Mouse (Mus musculus): ENCODE measurements around the gene Rem2. TPM values are rescaled to one million over a fixed set of nuclear protein-coding genes. Genes with fewer than 3 reads are reported as not detected.
A peak's percentile ranks its signal among the peaks of the same experiment; 100 is the strongest.

Gene Rem2
- 20.8 and 40.2 TPM in 2 replicates for polyA plus RNA-seq (2016; fragmentation: Nextera tagmentation; extraction: Ambion mirVana)

DNA sequence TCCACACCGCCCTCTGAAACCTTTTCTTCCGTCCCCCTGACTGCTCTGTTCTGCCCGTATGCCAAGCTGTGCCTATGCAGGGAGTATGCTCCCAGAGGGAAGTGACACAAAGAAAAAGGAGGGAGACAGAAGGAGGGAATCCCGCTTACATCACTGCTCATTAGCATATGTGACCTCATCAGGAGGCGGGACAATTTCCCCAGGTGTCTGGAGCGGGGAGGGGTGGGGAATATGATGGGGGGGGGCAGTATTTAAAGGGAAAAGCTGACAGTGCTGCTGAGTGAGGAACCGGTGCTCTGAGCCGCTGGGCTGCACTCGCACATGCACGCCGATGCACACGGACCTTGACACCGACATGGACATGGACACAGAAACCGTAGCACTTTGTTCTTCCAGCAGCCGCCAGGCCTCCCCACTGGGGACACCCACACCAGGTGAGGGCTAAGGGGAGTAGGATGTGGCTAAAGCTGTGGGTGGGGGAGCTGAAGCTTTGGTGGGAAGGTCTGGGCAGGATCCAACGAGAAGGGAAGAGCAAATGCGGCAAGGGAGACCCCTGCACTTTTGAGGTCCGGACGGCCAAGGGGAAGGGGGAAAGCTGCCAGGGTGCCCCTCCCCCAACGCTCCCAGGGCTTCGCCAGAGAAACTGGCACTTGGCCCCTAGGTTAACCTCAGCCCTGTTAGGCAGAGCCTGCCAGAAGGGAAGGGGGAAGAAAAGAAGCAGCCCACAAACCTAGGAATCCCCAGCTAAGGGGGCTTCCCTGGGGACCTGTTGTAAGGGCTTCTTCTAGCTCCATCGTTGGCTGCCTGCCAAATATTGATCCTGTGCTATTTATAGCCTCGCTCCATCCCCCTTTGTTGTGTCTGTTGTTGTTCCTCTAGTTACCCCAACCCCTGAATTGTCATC, at the start of gene Rem2:
Gene Rem2 (plus strand): TSS at position 160 of the 904 bp plus-strand sequence.
- Histone ChIP-seq H3K27me3 (ENCODE audit: insufficient read depth, poor library complexity, severe bottlenecking) (peaks cover 55% of the 10 kb centered on the region), H3K27ac (peak within 1 kb of the TSS; percentile 92), H3K4me3 (peak within 1 kb of the TSS; percentile 66), H3K9me3 (no peaks in the 10 kb centered on the region), H3K4me1 (replicated peaks) (peaks cover 56% of the 10 kb centered on the region), H3K36me3 (0 out of 2 replicates have a peak, but pooled peaks cover 7% of the 10 kb centered on the region)
- peak; percentile 81 for DNase-seq (ENCODE audit: low spot score)
- under 1% methylated on average over 23 of the region's 23 CpGs for WGBS

DNA sequence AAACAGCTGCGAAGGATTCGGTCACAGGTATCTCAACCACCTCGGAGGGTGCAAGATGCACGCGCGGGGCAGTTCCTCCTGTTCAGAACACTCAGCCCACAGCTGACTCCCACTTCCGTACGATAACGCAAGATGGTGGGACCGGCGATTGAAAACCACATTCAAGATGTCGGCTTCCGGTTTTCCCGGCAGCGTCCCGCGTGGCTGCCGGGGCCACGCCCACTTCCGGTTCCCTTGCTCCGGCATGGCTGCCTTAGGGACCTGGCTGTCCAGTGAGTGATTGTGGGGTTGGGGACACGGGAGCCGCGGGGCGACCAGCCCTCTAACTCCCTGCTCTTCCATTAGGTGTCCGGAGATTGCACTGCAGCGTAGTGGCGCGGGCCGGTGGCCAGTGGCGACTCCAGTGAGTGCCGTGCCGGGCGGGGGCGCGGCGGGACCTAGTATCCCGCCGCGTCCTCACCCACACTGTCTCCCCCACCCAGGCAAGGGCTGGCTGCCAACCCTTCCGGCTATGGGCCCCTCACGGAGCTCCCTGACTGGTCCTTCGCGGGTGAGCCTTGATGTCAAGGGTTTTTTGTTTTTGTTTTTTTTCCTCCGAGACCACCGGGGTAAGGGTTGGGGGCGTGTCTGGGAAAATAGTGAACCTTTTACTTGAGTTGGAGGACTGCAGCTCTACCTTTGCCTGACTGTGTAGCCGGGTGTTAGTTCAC, 49.1 kb upstream of the Rem2 start, which contains the start of gene Mrpl52:
Gene Mrpl52 (plus strand): TSS at position 221 of the 710 bp plus-strand sequence.
- Histone ChIP-seq H3K27ac (peak within 1 kb of the TSS; percentile 94), H3K27me3 (ENCODE audit: insufficient read depth, poor library complexity, severe bottlenecking) (no peaks in the 10 kb centered on the region; the same call in 1 of the 2 replicates), H3K9me3 (no peaks in the 10 kb centered on the region), H3K36me3 (peaks cover 19% of the 10 kb centered on the region), H3K4me1 (replicated peaks) (peaks cover 46% of the 10 kb centered on the region), H3K4me3 (peak within 1 kb of the TSS; percentile 71)
- under 1% methylated on average over 48 of the region's 48 CpGs for WGBS
- DNase-seq (ENCODE audit: low spot score) = peak; percentile 94

DNA sequence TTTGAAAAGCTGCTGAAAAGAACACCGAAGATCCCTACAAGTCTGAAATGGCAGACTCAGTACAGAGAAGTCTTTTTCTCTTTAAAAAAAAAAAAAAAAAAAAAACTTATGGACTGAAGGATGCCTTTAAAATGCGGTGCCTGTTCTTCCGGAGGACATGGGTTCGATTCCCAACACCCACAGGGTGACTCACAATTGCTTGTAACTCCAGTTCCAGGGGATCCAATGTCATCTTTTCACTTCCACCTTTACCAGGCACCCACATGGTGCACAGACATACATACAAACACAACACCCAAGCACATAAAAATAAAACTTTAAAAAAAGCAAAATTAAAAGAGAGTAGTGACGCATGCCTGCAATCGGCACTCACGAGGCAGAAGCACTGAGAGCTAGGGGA, 48.2 kb upstream of the Rem2 start:
- Histone ChIP-seq H3K27me3 (ENCODE audit: insufficient read depth, poor library complexity, severe bottlenecking) (peaks cover 2% of the 10 kb centered on the region), H3K27ac (no peak overlapping the region), H3K36me3 (peaks cover 19% of the 10 kb centered on the region), H3K4me3 (peak overlapping the region; percentile 71), H3K4me1 (replicated peaks) (peaks cover 54% of the 10 kb centered on the region), H3K9me3 (no peaks in the 10 kb centered on the region)
- no peak for DNase-seq (ENCODE audit: low spot score)
- WGBS = 93% methylated on average over 7 of the region's 7 CpGs

DNA sequence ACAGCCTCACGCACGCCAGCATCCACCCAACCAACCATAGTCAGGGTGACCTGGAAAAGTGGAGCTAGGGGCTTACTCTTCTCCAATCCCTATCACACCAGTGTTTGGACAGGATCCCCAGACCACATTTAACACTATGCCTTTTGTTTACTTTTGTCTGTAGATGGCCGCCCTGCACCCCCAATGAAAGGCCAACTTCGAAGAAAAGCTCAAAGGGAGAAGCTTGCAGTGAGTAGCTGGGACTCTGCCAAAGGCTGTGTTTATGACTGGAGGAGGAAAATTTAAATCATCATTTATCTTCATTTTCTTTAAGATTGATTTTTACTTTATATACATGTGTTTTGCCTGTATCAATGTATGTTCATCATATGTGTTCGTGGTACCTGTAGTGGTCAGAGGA, 47.5 kb upstream of the Rem2 start:
- DNase-seq (ENCODE audit: low spot score) = no peak
- 93% methylated on average over 5 of the region's 5 CpGs for WGBS
- H3K27ac ChIP-seq = no peak overlapping the region
- peaks cover 9% of the 10 kb centered on the region for H3K27me3 ChIP-seq (ENCODE audit: insufficient read depth, poor library complexity, severe bottlenecking)
- H3K4me3 ChIP-seq = no peak overlapping the region
- no peaks in the 10 kb centered on the region for H3K9me3 ChIP-seq
- peaks cover 62% of the 10 kb centered on the region for H3K4me1 ChIP-seq (replicated peaks)
- H3K36me3 ChIP-seq = peaks cover 19% of the 10 kb centered on the region

DNA sequence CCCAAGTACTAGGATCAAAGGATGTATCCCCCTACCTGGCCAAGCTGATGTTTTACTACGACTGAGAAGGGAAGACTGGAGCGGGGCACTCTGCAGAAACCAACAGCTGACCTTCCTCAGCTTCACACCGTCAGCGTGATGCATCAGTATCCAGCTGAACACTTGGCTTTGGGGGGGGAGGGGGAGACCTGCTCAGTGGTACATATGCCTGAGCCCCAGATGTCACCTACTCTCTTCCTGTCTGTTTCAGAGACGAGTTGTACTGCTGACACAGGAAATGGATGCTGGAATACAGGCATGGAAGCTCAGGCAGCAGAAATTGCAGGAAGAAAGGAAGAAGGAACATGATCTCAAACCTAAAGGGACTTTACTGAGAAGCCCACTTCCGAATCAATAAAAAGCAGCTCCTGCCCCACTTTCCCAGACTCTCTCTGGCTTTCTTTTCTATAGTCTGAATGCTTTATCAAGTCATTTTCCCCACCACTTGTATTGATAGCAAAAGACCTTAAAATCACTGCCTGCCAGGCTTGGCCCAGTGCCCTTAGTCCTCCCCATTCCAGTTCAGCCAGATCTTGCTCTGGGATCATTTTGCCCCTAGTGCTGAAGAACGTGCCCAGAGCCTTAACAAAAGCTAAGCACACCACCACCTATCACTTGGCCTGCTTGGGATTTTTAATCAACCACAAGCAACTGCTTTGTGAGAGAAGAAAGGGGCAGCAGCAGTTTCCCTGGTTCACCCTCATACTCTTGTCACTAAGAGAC, 46.4 kb upstream of the Rem2 start:
- Histone ChIP-seq H3K4me3 (peak overlapping the region; percentile 78; the same call in 1 of the 2 replicates), H3K9me3 (no peaks in the 10 kb centered on the region), H3K27me3 (ENCODE audit: insufficient read depth, poor library complexity, severe bottlenecking) (peaks cover 9% of the 10 kb centered on the region), H3K27ac (peak overlapping the region; percentile 98), H3K36me3 (peaks cover 22% of the 10 kb centered on the region), H3K4me1 (replicated peaks) (peaks cover 73% of the 10 kb centered on the region)
- WGBS = 73% methylated on average over 7 of the region's 7 CpGs
- DNase-seq (ENCODE audit: low spot score) = no peak

DNA sequence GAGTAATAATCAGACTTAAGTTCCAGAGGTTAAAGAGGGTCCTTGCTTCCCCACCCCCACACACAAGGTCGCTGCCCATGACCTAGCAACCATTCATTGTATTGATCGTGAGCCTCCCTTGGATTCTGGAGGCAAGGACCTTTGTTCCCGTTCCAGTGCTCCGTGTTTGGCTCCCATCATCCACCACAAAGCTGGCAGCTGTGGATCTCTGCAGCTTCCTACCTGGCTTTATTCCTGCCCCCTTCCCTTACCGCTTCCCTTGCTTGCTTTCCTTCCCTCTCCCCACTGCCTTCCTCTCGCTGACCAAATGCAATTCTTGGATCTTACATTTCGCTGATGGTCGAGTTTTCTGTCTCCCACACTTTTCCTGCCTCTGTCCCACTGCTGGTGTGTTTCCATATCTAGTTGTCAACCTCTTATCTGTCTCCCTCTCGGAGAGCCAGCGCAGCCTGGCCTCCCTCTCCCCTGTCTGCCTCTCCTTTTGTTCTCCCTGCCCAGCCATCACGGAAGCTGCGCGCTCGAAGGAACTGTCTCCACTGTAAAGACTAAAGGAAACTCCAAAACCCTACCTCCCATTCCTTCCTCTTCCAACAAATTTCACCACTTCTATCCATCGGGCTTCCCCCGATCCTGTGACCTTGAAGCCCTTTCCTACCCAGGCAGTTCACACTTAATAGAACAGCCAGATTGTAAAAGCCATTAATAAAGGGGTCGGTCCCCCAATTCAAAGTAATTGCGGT, 45.3 kb upstream of the Rem2 start:
- Histone ChIP-seq H3K27me3 (ENCODE audit: insufficient read depth, poor library complexity, severe bottlenecking) (peaks cover 9% of the 10 kb centered on the region), H3K36me3 (peaks cover 28% of the 10 kb centered on the region), H3K4me1 (replicated peaks) (peaks cover 82% of the 10 kb centered on the region), H3K27ac (peak overlapping the region; percentile 98), H3K4me3 (peak overlapping the region; percentile 78), H3K9me3 (no peaks in the 10 kb centered on the region)
- 3% methylated on average over 18 of the region's 18 CpGs for WGBS
- peak; percentile 63 for DNase-seq (ENCODE audit: low spot score)

DNA sequence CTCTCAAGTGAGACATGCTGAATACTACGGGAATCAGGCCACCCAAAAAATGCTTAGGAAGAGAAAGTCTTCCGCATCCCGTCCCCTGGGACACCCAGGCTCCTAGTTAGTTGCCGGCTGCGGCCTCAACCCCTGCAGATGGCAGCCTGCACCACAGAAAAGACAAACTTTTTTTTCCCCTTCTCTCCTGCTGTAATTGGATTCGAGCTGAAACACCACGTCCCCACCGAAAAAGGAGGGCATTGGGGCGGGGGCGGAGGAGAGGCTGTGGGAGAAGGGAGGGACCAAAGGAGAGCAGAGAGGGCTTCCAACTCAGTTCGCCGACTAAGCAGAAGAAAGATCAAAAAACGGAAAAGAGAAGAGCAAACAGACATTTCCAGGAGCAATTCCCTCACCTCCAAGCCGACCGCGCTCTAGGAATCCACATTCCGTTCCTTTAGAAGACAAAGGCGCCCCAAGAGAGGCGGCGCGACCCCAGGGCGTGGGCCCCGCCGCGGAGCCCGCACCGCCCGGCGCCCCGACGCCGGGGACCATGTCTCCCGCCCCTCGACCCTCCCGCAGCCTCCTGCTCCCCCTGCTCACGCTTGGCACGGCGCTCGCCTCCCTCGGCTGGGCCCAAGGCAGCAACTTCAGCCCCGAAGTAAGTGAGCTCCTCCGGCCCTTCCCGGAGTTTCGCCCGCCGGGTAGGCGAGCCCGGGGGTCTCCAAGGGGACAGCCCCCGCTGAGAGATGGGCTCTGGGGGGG, 44.4 kb upstream of the Rem2 start, which contains the start of gene Mmp14:
Gene Mmp14 (plus strand): TSS at position 279 of the 744 bp plus-strand sequence.
- Histone ChIP-seq H3K36me3 (peaks cover 37% of the 10 kb centered on the region), H3K27me3 (ENCODE audit: insufficient read depth, poor library complexity, severe bottlenecking) (peaks cover 9% of the 10 kb centered on the region), H3K27ac (peak within 1 kb of the TSS; percentile 98), H3K9me3 (no peaks in the 10 kb centered on the region), H3K4me1 (replicated peaks) (peaks cover 78% of the 10 kb centered on the region), H3K4me3 (peak within 1 kb of the TSS; percentile 78)
- peak; percentile 84 for DNase-seq (ENCODE audit: low spot score)
- under 1% methylated on average over 49 of the region's 49 CpGs for WGBS

DNA sequence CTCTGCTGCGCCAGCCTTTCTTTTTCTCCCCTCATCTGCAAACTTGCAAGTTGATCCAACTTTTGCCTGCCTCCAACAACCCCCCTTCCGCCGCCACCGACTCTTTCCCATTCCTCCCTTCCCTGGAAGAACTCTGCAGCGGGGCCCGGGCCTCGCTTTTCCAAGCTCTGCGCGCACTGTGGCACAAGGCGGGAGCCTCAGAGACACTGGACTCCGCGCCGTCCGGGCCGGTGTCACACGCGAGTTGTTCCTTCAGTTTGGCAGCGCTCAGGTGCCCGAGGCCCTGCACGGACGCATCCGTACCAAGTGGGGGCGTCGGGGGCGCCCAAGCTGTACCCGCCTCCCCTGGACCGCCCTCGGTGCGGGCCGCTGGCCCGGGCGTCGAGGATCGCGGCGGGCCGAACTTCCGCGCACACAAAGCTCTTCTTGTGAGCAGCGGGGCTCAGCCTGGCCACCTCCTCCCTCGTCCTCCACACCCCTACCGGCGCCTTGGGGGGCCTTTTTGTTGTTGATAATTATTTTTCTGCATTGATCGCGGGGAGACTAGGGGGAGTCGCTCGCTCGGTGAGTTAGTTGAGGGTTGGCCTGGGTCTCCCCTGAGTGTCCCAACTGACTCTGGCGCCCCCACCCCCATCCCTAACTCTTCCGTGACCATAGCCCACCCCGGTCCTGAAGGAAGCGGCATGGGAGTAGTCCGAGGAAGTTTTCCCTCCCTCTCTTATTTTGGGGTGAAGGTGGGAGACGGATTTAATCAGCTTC, 43.6 kb upstream of the Rem2 start:
- Histone ChIP-seq H3K36me3 (peaks cover 45% of the 10 kb centered on the region), H3K9me3 (no peaks in the 10 kb centered on the region), H3K4me1 (replicated peaks) (peaks cover 76% of the 10 kb centered on the region), H3K27me3 (ENCODE audit: insufficient read depth, poor library complexity, severe bottlenecking) (peaks cover 9% of the 10 kb centered on the region), H3K27ac (peak overlapping the region; percentile 98), H3K4me3 (peak overlapping the region; percentile 78)
- peak; percentile 68 for DNase-seq (ENCODE audit: low spot score)
- WGBS = 1% methylated on average over 54 of the region's 54 CpGs

DNA sequence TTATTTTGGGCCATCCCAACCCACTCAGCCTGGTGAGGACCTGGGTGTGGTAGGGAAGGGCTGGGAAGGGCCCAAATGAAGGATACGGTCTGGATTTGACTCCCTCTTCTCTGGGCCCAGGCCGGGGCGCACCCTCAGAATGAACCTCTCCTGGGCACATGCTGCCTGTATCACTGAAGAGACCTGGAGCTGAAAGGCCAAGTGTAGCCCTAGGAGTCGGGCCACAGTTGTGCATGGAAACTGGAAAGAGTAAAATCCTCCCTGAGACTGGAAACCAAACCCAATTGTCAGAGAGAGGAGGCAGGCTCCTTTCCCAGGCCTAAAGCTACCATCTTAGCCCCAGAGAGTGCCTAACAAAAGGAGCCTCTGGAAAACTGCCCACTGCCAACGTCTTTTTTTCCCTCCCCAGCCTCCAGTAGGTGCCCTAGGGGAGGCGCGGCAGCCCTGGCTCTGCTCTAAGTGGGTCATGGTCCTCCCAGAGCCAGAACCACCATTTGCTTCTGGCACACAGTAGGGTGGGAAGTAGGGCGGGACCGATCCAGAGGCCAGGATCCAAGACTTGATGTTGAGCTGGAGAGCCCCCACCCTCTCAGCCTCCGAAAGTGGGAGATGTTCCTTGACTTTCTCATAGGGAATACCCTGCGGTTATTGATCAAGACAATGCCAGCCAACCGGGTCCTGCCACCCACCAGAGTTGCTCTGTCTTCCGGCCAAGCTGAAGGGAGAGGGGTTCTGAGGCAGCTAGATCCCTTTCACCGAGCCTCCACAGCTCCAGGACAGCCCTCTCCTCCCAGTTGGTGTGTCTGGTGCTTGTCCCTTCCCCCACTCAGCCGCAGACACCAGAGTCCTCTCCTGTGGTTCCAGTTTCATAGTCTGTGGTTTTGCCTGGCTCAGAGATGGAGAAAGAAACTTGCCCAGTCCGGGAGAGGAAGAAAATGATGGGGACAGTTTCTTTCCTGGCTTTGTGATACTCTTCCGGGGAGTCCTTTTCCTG, 42.8 kb upstream of the Rem2 start:
- peak overlapping the region; percentile 78 for H3K4me3 ChIP-seq
- H3K9me3 ChIP-seq = no peaks in the 10 kb centered on the region
- H3K4me1 ChIP-seq (replicated peaks) = peaks cover 67% of the 10 kb centered on the region
- WGBS = 39% methylated on average over 17 of the region's 17 CpGs
- H3K27me3 ChIP-seq (ENCODE audit: insufficient read depth, poor library complexity, severe bottlenecking) = peaks cover 9% of the 10 kb centered on the region
- H3K27ac ChIP-seq = peak overlapping the region; percentile 98
- DNase-seq (ENCODE audit: low spot score) = no peak
- H3K36me3 ChIP-seq = peaks cover 53% of the 10 kb centered on the region

DNA sequence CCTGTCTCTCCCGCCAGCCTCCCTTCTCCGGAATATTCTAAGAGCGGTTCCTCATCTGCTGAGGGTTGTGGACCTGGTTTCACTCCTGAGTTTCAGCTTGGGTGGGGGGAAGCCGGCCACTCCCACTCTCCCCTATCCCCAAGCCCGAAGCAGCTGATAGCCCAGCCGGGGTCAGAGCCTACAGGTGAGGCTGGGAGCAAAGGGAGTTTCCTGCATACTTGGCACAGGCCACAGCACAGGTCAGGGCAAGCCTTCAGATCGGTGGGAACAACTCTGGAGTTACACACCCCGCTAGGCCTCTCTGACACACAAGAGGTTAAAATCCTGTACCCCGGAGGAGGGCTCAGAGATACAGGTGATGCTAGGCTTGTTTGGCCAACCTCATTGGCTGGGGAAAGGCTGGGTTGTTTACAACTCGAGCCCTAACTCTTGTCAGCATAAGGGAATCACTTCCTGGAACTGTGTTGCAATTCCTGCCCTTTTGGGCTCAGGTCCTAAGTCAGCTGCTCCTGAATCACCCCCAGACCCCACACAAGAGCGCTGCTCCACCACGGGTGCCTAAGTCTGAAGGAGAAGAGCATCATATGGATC, 41.9 kb upstream of the Rem2 start:
- peaks cover 9% of the 10 kb centered on the region for H3K27me3 ChIP-seq (ENCODE audit: insufficient read depth, poor library complexity, severe bottlenecking)
- no peaks in the 10 kb centered on the region for H3K9me3 ChIP-seq
- peak overlapping the region; percentile 98 for H3K27ac ChIP-seq
- 74% methylated on average over 12 of the region's 12 CpGs for WGBS
- H3K36me3 ChIP-seq = peaks cover 53% of the 10 kb centered on the region
- H3K4me3 ChIP-seq = peak overlapping the region; percentile 78
- H3K4me1 ChIP-seq (replicated peaks) = peaks cover 65% of the 10 kb centered on the region
- no peak for DNase-seq (ENCODE audit: low spot score)

Measured in hindbrain, embryonic 10.5 days (tissue).